Mouse (Mus musculus): ENCODE measurements around the gene Agpat1. TPM values are rescaled to one million over a fixed set of nuclear protein-coding genes. Genes with fewer than 3 reads are reported as not detected.

The Agpat1 gene
- polyA plus RNA-seq, 1 experiment from 2014 or later, result 97.8 TPM

- Histone ChIP-seq H3K9ac (no peak overlapping the region), H3K4me3 (no peak overlapping the region), H3K36me3 (peaks cover 34% of the 10 kb centered on the region), H3K4me1 (replicated peaks) (peaks cover 46% of the 10 kb centered on the region), H3K4me2 (no peak overlapping the region), H3K27me3 (no peaks in the 10 kb centered on the region), H3K27ac (no peak overlapping the region), H3K9me3 (no peaks in the 10 kb centered on the region)
- ATAC-seq (ENCODE audit: low FRiP score), result no peak
- 79% methylated on average over 8 of the region's 8 CpGs for WGBS
These were observed 8.0 kb upstream of the Agpat1 start for GRCm38 (mm10) chr17:34596098-34596497.

GRCm38 (mm10) chr17:34597566-34598095 lies 6.4 kb upstream of the Agpat1 start, which contains the start of gene Ager:
Ager (plus strand) TSS chr17:34597862.
- Histone ChIP-seq H3K4me1 (replicated peaks) (peaks cover 47% of the 10 kb centered on the region), H3K9ac (peak within 1 kb of the TSS; percentile 49), H3K9me3 (no peaks in the 10 kb centered on the region), H3K4me2 (no peak within 1 kb of the TSS), H3K4me3 (no peak within 1 kb of the TSS), H3K27me3 (no peaks in the 10 kb centered on the region), H3K36me3 (peaks cover 42% of the 10 kb centered on the region), H3K27ac (no peak within 1 kb of the TSS)
- 26% methylated on average over 6 of the region's 6 CpGs for WGBS
- ATAC-seq (ENCODE audit: low FRiP score), result no peak

- no peak overlapping the region for H3K9ac ChIP-seq
- H3K27me3 ChIP-seq, result no peaks in the 10 kb centered on the region
- 82% methylated on average over 9 of the region's 9 CpGs for WGBS
- no peak overlapping the region for H3K4me2 ChIP-seq
- H3K9me3 ChIP-seq, result no peaks in the 10 kb centered on the region
- no peak overlapping the region for H3K27ac ChIP-seq
- H3K4me3 ChIP-seq, result no peak overlapping the region
- H3K36me3 ChIP-seq, result peaks cover 38% of the 10 kb centered on the region
- H3K4me1 ChIP-seq (replicated peaks), result peaks cover 33% of the 10 kb centered on the region
- ATAC-seq (ENCODE audit: low FRiP score), result no peak
These were observed 4.2 kb upstream of the Agpat1 start for GRCm38 (mm10) chr17:34599891-34600290.

- Histone ChIP-seq H3K9ac (peak overlapping the region; percentile 86), H3K27ac (no peak overlapping the region), H3K9me3 (no peaks in the 10 kb centered on the region), H3K27me3 (no peaks in the 10 kb centered on the region), H3K4me2 (peak overlapping the region; percentile 63), H3K4me1 (replicated peaks) (peaks cover 35% of the 10 kb centered on the region), H3K4me3 (peak overlapping the region; percentile 69), H3K36me3 (peaks cover 25% of the 10 kb centered on the region)
- ATAC-seq (ENCODE audit: low FRiP score), result no peak
- 90% methylated on average over 12 of the region's 12 CpGs for WGBS
These were observed 2.3 kb upstream of the Agpat1 start for GRCm38 (mm10) chr17:34601796-34602195.

- Histone ChIP-seq H3K4me1 (replicated peaks) (peaks cover 49% of the 10 kb centered on the region), H3K36me3 (peaks cover 25% of the 10 kb centered on the region), H3K4me3 (peak within 1 kb of the TSS; percentile 92), H3K9ac (peak within 1 kb of the TSS; percentile 99), H3K27me3 (no peaks in the 10 kb centered on the region), H3K27ac (peak within 1 kb of the TSS; percentile 94), H3K4me2 (peak within 1 kb of the TSS; percentile 99), H3K9me3 (no peaks in the 10 kb centered on the region)
- ATAC-seq (ENCODE audit: low FRiP score), result peak; percentile 95
- WGBS, result under 1% methylated on average over 30 of the region's 30 CpGs
These were observed 544 bp upstream of the Agpat1 start, which contains the start of gene Rnf5 for GRCm38 (mm10) chr17:34603375-34604060. Rnf5 (minus strand) TSS chr17:34603690.

GRCm38 (mm10) chr17:34604511-34605237 lies 612 bp downstream of the Agpat1 start:
- H3K9ac ChIP-seq, result peak overlapping the region; percentile 99
- H3K27me3 ChIP-seq, result no peaks in the 10 kb centered on the region
- peak overlapping the region; percentile 99 for H3K4me2 ChIP-seq
- peaks cover 59% of the 10 kb centered on the region for H3K4me1 ChIP-seq (replicated peaks)
- peak overlapping the region; percentile 94 for H3K27ac ChIP-seq
- H3K4me3 ChIP-seq, result peak overlapping the region; percentile 92
- no peaks in the 10 kb centered on the region for H3K9me3 ChIP-seq
- no peak for ATAC-seq (ENCODE audit: low FRiP score)
- H3K36me3 ChIP-seq, result peaks cover 22% of the 10 kb centered on the region
- 14% methylated on average over 24 of the region's 24 CpGs for WGBS

GRCm38 (mm10) chr17:34605609-34606008 lies 1.5 kb downstream of the Agpat1 start:
- peak overlapping the region; percentile 92 for H3K4me3 ChIP-seq
- peaks cover 59% of the 10 kb centered on the region for H3K4me1 ChIP-seq (replicated peaks)
- WGBS, result 0% methylated on average over 28 of the region's 30 CpGs
- no peaks in the 10 kb centered on the region for H3K27me3 ChIP-seq
- no peaks in the 10 kb centered on the region for H3K9me3 ChIP-seq
- peak; percentile 32 for ATAC-seq (ENCODE audit: low FRiP score)
- peak overlapping the region; percentile 99 for H3K9ac ChIP-seq
- peaks cover 21% of the 10 kb centered on the region for H3K36me3 ChIP-seq
- peak overlapping the region; percentile 94 for H3K27ac ChIP-seq
- H3K4me2 ChIP-seq, result peak overlapping the region; percentile 99

GRCm38 (mm10) chr17:34606186-34607039 lies 2.4 kb downstream of the Agpat1 start:
- peaks cover 22% of the 10 kb centered on the region for H3K36me3 ChIP-seq
- no peaks in the 10 kb centered on the region for H3K27me3 ChIP-seq
- 17% methylated on average over 31 of the region's 32 CpGs for WGBS
- ATAC-seq (ENCODE audit: low FRiP score), result no peak
- H3K4me1 ChIP-seq (replicated peaks), result peaks cover 59% of the 10 kb centered on the region
- peak overlapping the region; percentile 92 for H3K4me3 ChIP-seq
- no peaks in the 10 kb centered on the region for H3K9me3 ChIP-seq
- H3K27ac ChIP-seq, result peak overlapping the region; percentile 94
- H3K9ac ChIP-seq, result peak overlapping the region; percentile 99
- H3K4me2 ChIP-seq, result peak overlapping the region; percentile 99

- 91% methylated on average over 7 of the region's 7 CpGs for WGBS
- no peak overlapping the region for H3K27ac ChIP-seq
- no peak overlapping the region for H3K4me2 ChIP-seq
- H3K27me3 ChIP-seq, result no peaks in the 10 kb centered on the region
- peak overlapping the region; percentile 92; the same call in 1 of the 2 replicates for H3K4me3 ChIP-seq
- peak overlapping the region; percentile 56; the same call in 1 of the 2 replicates for H3K9ac ChIP-seq
- H3K9me3 ChIP-seq, result no peaks in the 10 kb centered on the region
- peaks cover 45% of the 10 kb centered on the region for H3K4me1 ChIP-seq (replicated peaks)
- no peak for ATAC-seq (ENCODE audit: low FRiP score)
- peaks cover 32% of the 10 kb centered on the region for H3K36me3 ChIP-seq
These were observed 3.9 kb downstream of the Agpat1 start for GRCm38 (mm10) chr17:34607997-34608396.

GRCm38 (mm10) chr17:34611050-34611449 lies 7.0 kb downstream of the Agpat1 start:
- ATAC-seq (ENCODE audit: low FRiP score), result no peak
- H3K27me3 ChIP-seq, result no peaks in the 10 kb centered on the region
- H3K27ac ChIP-seq, result no peak overlapping the region
- no peak overlapping the region for H3K4me3 ChIP-seq
- H3K36me3 ChIP-seq, result peaks cover 63% of the 10 kb centered on the region
- no peaks in the 10 kb centered on the region for H3K9me3 ChIP-seq
- H3K4me1 ChIP-seq (replicated peaks), result peaks cover 33% of the 10 kb centered on the region
- 88% methylated on average over 8 of the region's 8 CpGs for WGBS
- H3K9ac ChIP-seq, result 0 out of 2 replicates have a peak overlapping the region, but pooled peaks have one; percentile 13
- H3K4me2 ChIP-seq, result no peak overlapping the region

- H3K4me1 ChIP-seq (replicated peaks), result peaks cover 14% of the 10 kb centered on the region
- H3K36me3 ChIP-seq, result peaks cover 76% of the 10 kb centered on the region
- no peak overlapping the region for H3K4me2 ChIP-seq
- no peak overlapping the region for H3K9ac ChIP-seq
- no peaks in the 10 kb centered on the region for H3K27me3 ChIP-seq
- H3K4me3 ChIP-seq, result no peak overlapping the region
- no peaks in the 10 kb centered on the region for H3K9me3 ChIP-seq
- WGBS, result 91% methylated on average over 10 of the region's 11 CpGs
- no peak for ATAC-seq (ENCODE audit: low FRiP score)
- no peak overlapping the region for H3K27ac ChIP-seq
These were observed 9.1 kb downstream of the Agpat1 start for GRCm38 (mm10) chr17:34613054-34613645.

Data from hindbrain, embryonic 13.5 days (tissue).